In genomic region chr14:34502475-34503324, GRCm38 (mm10) we compare ENCODE assay signal across 8 mouse cellular contexts. TPM values are rescaled to one million over a fixed set of nuclear protein-coding genes. Genes with fewer than 3 reads are reported as not detected.
DNase-seq lines count a peak whose midpoint lies in the region; ATAC-seq and TF ChIP-seq lines count a peak whose summit lies in the region.

No protein-coding gene starts in this region.

- intact Hi-C loops in heart, postnatal 10 days (cut with DNase I), result loop anchor here (5.0 kb wide), 3 partner anchors 45 to 190 kb away; partner anchors contain the start of genes Glud1, Mmrn2 and Shld2

- no peak for TF ChIP-seq CTCF in testis, adult 2 months (IDR thresholded peaks at IDR 0.05; ENCODE audit: control insufficient read depth, insufficient read depth, insufficient replicate concordance, low read depth, low read length)

- H3K36me3 ChIP-seq in forebrain, embryonic 14.5 days (ENCODE audit: control insufficient read depth, insufficient read depth, low read length), result no peaks in the 10 kb centered on the region
- H3K36me3 ChIP-seq in liver, embryonic 15.5 days (replicated peaks), result no peaks in the 10 kb centered on the region
- no peaks in the 10 kb centered on the region for H3K36me3 ChIP-seq in neural tube, embryonic 13.5 days
- no peaks in the 10 kb centered on the region for H3K36me3 ChIP-seq in testis, adult 2 months (ENCODE audit: control insufficient read depth, insufficient read depth, low read length)

- DNase-seq in forebrain, embryonic 14.5 days (ENCODE audit: low spot score), result peak; percentile 95
- peak; percentile 89 to 91 for DNase-seq in heart, postnatal 10 days
- DNase-seq in kidney, postnatal 4 days, result peak; percentile 89 to 94

- peak overlapping the region; percentile 98 for H3K4me3 ChIP-seq in brown adipose tissue, adult 24 weeks (ENCODE audit: insufficient read depth, low read depth, low read length)
- peak overlapping the region; percentile 83 for H3K4me3 ChIP-seq in forebrain, embryonic 14.5 days (ENCODE audit: low read depth, low read length)
- peak overlapping the region; percentile 66 for H3K4me3 ChIP-seq in liver, embryonic 15.5 days (replicated peaks)
- H3K4me3 ChIP-seq in neural tube, embryonic 13.5 days, result peak overlapping the region; percentile 87
- peak overlapping the region; percentile 94 for H3K4me3 ChIP-seq in testis, adult 2 months (ENCODE audit: control insufficient read depth, low read depth, low read length)

- ATAC-seq in CD4-positive, CD25-positive, alpha-beta regulatory T cell, adult 4 months, result peak; percentile 82
- peak; percentile 92 for ATAC-seq in forebrain, embryonic 14.5 days
- peak; percentile 82 for ATAC-seq in liver, embryonic 15.5 days (ENCODE audit: insufficient read depth)
- peak; percentile 94 for ATAC-seq in neural tube, embryonic 13.5 days (ENCODE audit: low read depth)

- H3K27me3 ChIP-seq in forebrain, embryonic 14.5 days (replicated peaks; ENCODE audit: control insufficient read depth, insufficient read depth, low read length), result no peaks in the 10 kb centered on the region
- H3K27me3 ChIP-seq in liver, embryonic 15.5 days, result peaks cover 88% of the 10 kb centered on the region
- 0 out of 2 replicates have a peak, but pooled peaks cover 3% of the 10 kb centered on the region for H3K27me3 ChIP-seq in neural tube, embryonic 13.5 days
- H3K27me3 ChIP-seq in testis, adult 2 months (ENCODE audit: control insufficient read depth, insufficient read depth, low read length), result no peaks in the 10 kb centered on the region

- H3K9ac ChIP-seq in forebrain, embryonic 14.5 days (ENCODE audit: low read length), result peak overlapping the region; percentile 97
- H3K9ac ChIP-seq in liver, embryonic 15.5 days, result peak overlapping the region; percentile 55
- H3K9ac ChIP-seq in neural tube, embryonic 13.5 days, result peak overlapping the region; percentile 96

- peak overlapping the region; percentile 74 for H3K4me2 ChIP-seq in forebrain, embryonic 14.5 days (ENCODE audit: low read length)
- H3K4me2 ChIP-seq in liver, embryonic 15.5 days, result peak overlapping the region; percentile 79
- H3K4me2 ChIP-seq in neural tube, embryonic 13.5 days, result peak overlapping the region; percentile 70

- 1% methylated on average over 73 of the region's 115 CpGs for WGBS in forebrain, embryonic 14.5 days
- under 1% methylated on average over 99 of the region's 115 CpGs for WGBS in liver, embryonic 15.5 days (ENCODE audit: insufficient replicate concordance)
- WGBS in neural tube, embryonic 13.5 days, result under 1% methylated on average over 85 of the region's 115 CpGs

- H3K9me3 ChIP-seq in forebrain, embryonic 14.5 days (replicated peaks; ENCODE audit: control insufficient read depth, low read length), result no peaks in the 10 kb centered on the region
- H3K9me3 ChIP-seq in liver, embryonic 15.5 days (replicated peaks), result no peaks in the 10 kb centered on the region
- H3K9me3 ChIP-seq in neural tube, embryonic 13.5 days, result no peaks in the 10 kb centered on the region

- H3K4me1 ChIP-seq in brown adipose tissue, adult 24 weeks (ENCODE audit: control insufficient read depth, insufficient read depth, insufficient read length, low read length), result no peaks in the 10 kb centered on the region; the same call in none of the 2 replicates
- peaks cover 19% of the 10 kb centered on the region for H3K4me1 ChIP-seq in forebrain, embryonic 14.5 days (ENCODE audit: control insufficient read depth, insufficient read depth, low read length)
- H3K4me1 ChIP-seq in liver, embryonic 15.5 days (replicated peaks), result peaks cover 11% of the 10 kb centered on the region
- H3K4me1 ChIP-seq in neural tube, embryonic 13.5 days (replicated peaks), result peaks cover 36% of the 10 kb centered on the region
- H3K4me1 ChIP-seq in testis, adult 2 months (ENCODE audit: control insufficient read depth, insufficient read depth, low read length), result no peaks in the 10 kb centered on the region; the same call in 1 of the 2 replicates

- TF ChIP-seq POLR2A in testis, adult 2 months (IDR thresholded peaks at IDR 0.05; ENCODE audit: control insufficient read depth, low read depth, low read length), result no peak; the same call in none of the 2 replicates

- H3K27ac ChIP-seq in brown adipose tissue, adult 24 weeks (replicated peaks; ENCODE audit: low read depth, low read length), result peak overlapping the region; percentile 83
- peak overlapping the region; percentile 97 for H3K27ac ChIP-seq in forebrain, embryonic 14.5 days (ENCODE audit: low read depth, low read length)
- H3K27ac ChIP-seq in liver, embryonic 15.5 days (replicated peaks), result peak overlapping the region; percentile 76
- peak overlapping the region; percentile 97 for H3K27ac ChIP-seq in neural tube, embryonic 13.5 days (replicated peaks)
- peak overlapping the region; percentile 90 for H3K27ac ChIP-seq in testis, adult 2 months (ENCODE audit: control insufficient read depth, insufficient read depth, low read depth, low read length)

RNA-seq across cellular contexts. Expression of gene Bmpr1a, which starts 0.4 kb away (rescaled TPM):
- under 1 TPM; 0.92 to 0.96 TPM for polyA plus RNA-seq in CD4-positive, CD25-positive, alpha-beta regulatory T cell, adult 4 months (2017; shearing (Covaris generic))
- polyA plus RNA-seq in brown adipose tissue, adult 24 weeks (2012; ENCODE audit: insufficient read depth, insufficient read length, missing spikeins), result 20.5 and 21.8 TPM in 2 replicates
- polyA plus RNA-seq in forebrain, embryonic 14.5 days (2014; fragmentation: Nextera tagmentation; extraction: Ambion mirVana), result 21.3 and 22.5 TPM in 2 replicates
- total RNA-seq in heart, postnatal 10 days (2021), result 100 to 1,000 TPM in 1 of 2 experiments, 10 to 100 TPM in 1; 83.2 to 115 TPM
- 4.0 and 5.3 TPM in 2 replicates for polyA plus RNA-seq in liver, embryonic 15.5 days (2015; fragmentation: Nextera tagmentation; extraction: Ambion mirVana)
- 22.6 and 26.4 TPM in 2 replicates for polyA plus RNA-seq in neural tube, embryonic 13.5 days (2015; fragmentation: Nextera tagmentation; extraction: Ambion mirVana)
- polyA plus RNA-seq in testis, adult 2 months (2012; rRNA removed), result 3.7 and 5.9 TPM in 2 replicates

RNA-seq across cellular contexts. Expression of gene 9230112D13Rik, which starts 19.9 kb away (rescaled TPM):
- polyA plus RNA-seq in CD4-positive, CD25-positive, alpha-beta regulatory T cell, adult 4 months (2017; shearing (Covaris generic)), result not detected
- not detected in 2 replicates for polyA plus RNA-seq in brown adipose tissue, adult 24 weeks (2012; ENCODE audit: insufficient read depth, insufficient read length, missing spikeins)
- not detected in 2 replicates for polyA plus RNA-seq in forebrain, embryonic 14.5 days (2014; fragmentation: Nextera tagmentation; extraction: Ambion mirVana)
- not detected for total RNA-seq in heart, postnatal 10 days (2021)
- polyA plus RNA-seq in liver, embryonic 15.5 days (2015; fragmentation: Nextera tagmentation; extraction: Ambion mirVana), result not detected in 2 replicates
- polyA plus RNA-seq in neural tube, embryonic 13.5 days (2015; fragmentation: Nextera tagmentation; extraction: Ambion mirVana), result not detected in 2 replicates
- polyA plus RNA-seq in testis, adult 2 months (2012; rRNA removed), result 0.14 TPM in 1 of 2 replicates, not detected in the other

Comparison
In these comparisons a context has a peak if more than half of its experiments do, and no peak if none do; other contexts are left out.
1. Peak in every context shown above with its lines: DNase-seq, ATAC-seq, H3K4me3 ChIP-seq and H3K27ac ChIP-seq.